Mouse (Mus musculus) embryonic fibroblast, embryonic 13.5 days (primary cell): ENCODE data around the gene Ttc39b.

Experiments
- CTCF ChIP-seq: IDR thresholded peaks from 2 replicates; pipeline ENCODE4 v1.5.1; 2011; ENCODE audit warnings: mild to moderate bottlenecking, control low read depth, low read length, moderate library complexity, borderline replicate concordance; ENCODE audit not compliant: insufficient read depth
- POLR2A ChIP-seq: IDR thresholded peaks from 2 replicates; pipeline ENCODE4 v1.6.1; 2011; ENCODE audit warnings: low read depth, mild to moderate bottlenecking, control low read depth, low read length, moderate library complexity

DNA sequence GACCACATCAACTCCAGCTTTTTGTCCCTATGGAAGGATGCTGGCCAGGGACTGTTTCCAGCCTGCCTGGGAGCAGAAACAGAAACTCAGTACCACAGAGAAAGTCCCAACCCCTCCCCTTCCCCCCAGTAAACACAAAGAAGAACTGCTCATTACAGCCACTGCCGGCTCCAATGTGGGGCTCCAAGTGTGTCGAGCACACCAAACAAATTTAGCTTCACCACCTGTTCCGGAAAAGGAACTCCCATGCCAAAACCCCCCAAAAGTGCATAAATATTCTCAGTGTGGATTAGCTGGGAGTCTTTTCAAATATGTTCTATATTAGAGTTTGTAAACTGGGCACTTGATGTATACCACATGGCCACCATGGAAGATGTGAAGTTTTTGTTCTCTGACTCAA lies 151.8 kb downstream of the Ttc39b start:
- TF ChIP-seq CTCF (no peak), POLR2A (no peak)
